Mouse (Mus musculus): ENCODE measurements around the gene Cfap36. TPM values are rescaled to one million over a fixed set of nuclear protein-coding genes. Genes with fewer than 3 reads are reported as not detected.

Gene Cfap36
- polyA plus RNA-seq, 1 experiment from 2014 or later = 26.9 TPM

- no peak overlapping the region for H3K27ac ChIP-seq (ENCODE audit: low read depth, low read length)
- ATAC-seq = no peak
Measured at GRCm38 (mm10) chr11:29209774-29210173, 37.4 kb downstream of the Cfap36 start.

GRCm38 (mm10) chr11:29203653-29204052 lies 43.6 kb downstream of the Cfap36 start:
- Histone ChIP-seq H3K27me3 (replicated peaks; ENCODE audit: control insufficient read depth, insufficient read depth, low read length) (no peaks in the 10 kb centered on the region), H3K27ac (ENCODE audit: low read depth, low read length) (no peak overlapping the region), H3K4me1 (replicated peaks; ENCODE audit: control insufficient read depth, insufficient read depth, low read length) (no peaks in the 10 kb centered on the region), H3K4me3 (ENCODE audit: low read depth, low read length) (no peak overlapping the region), H3K9ac (ENCODE audit: low read depth, low read length) (no peak overlapping the region), H3K36me3 (ENCODE audit: control insufficient read depth, insufficient read depth) (peaks cover 36% of the 10 kb centered on the region), H3K4me2 (replicated peaks; ENCODE audit: low read depth) (no peak overlapping the region), H3K9me3 (ENCODE audit: control insufficient read depth) (no peaks in the 10 kb centered on the region)
- WGBS = 80% methylated on average over 5 of the region's 5 CpGs
- no peak for ATAC-seq
- peak; percentile 34; the same call in 1 of the 2 replicates for TF ChIP-seq CTCF (IDR thresholded peaks at IDR 0.05; ENCODE audit: low read depth)

More at GRCm38 (mm10) chr11:29209774-29210173, 37.4 kb downstream of the Cfap36 start:
- no peaks in the 10 kb centered on the region for H3K4me1 ChIP-seq (replicated peaks; ENCODE audit: control insufficient read depth, insufficient read depth, low read length)
- H3K4me2 ChIP-seq (replicated peaks; ENCODE audit: low read depth) = no peak overlapping the region
- no peak overlapping the region for H3K4me3 ChIP-seq (ENCODE audit: low read depth, low read length)
- H3K36me3 ChIP-seq (ENCODE audit: control insufficient read depth, insufficient read depth) = peaks cover 34% of the 10 kb centered on the region
- TF ChIP-seq CTCF (IDR thresholded peaks at IDR 0.05; ENCODE audit: low read depth) = no peak
- WGBS = 90% methylated on average over 2 of the region's 2 CpGs
- H3K9ac ChIP-seq (ENCODE audit: low read depth, low read length) = no peak overlapping the region
- no peaks in the 10 kb centered on the region for H3K9me3 ChIP-seq (ENCODE audit: control insufficient read depth)
- H3K27me3 ChIP-seq (replicated peaks; ENCODE audit: control insufficient read depth, insufficient read depth, low read length) = no peaks in the 10 kb centered on the region

- H3K36me3 ChIP-seq (ENCODE audit: control insufficient read depth, insufficient read depth) = peaks cover 44% of the 10 kb centered on the region
- no peak overlapping the region for H3K4me2 ChIP-seq (replicated peaks; ENCODE audit: low read depth)
- 77% methylated on average over 2 of the region's 2 CpGs for WGBS
- no peaks in the 10 kb centered on the region for H3K27me3 ChIP-seq (replicated peaks; ENCODE audit: control insufficient read depth, insufficient read depth, low read length)
- H3K27ac ChIP-seq (ENCODE audit: low read depth, low read length) = no peak overlapping the region
- no peaks in the 10 kb centered on the region for H3K4me1 ChIP-seq (replicated peaks; ENCODE audit: control insufficient read depth, insufficient read depth, low read length)
- no peak for TF ChIP-seq CTCF (IDR thresholded peaks at IDR 0.05; ENCODE audit: low read depth)
- H3K4me3 ChIP-seq (ENCODE audit: low read depth, low read length) = no peak overlapping the region
- H3K9ac ChIP-seq (ENCODE audit: low read depth, low read length) = no peak overlapping the region
- no peaks in the 10 kb centered on the region for H3K9me3 ChIP-seq (ENCODE audit: control insufficient read depth)
- no peak for ATAC-seq
Measured at GRCm38 (mm10) chr11:29188981-29189380, 58.2 kb downstream of the Cfap36 start.

- Histone ChIP-seq H3K9ac (ENCODE audit: low read depth, low read length) (no peak overlapping the region), H3K4me3 (ENCODE audit: low read depth, low read length) (no peak overlapping the region), H3K9me3 (ENCODE audit: control insufficient read depth) (no peaks in the 10 kb centered on the region), H3K27me3 (replicated peaks; ENCODE audit: control insufficient read depth, insufficient read depth, low read length) (no peaks in the 10 kb centered on the region), H3K4me1 (replicated peaks; ENCODE audit: control insufficient read depth, insufficient read depth, low read length) (no peaks in the 10 kb centered on the region), H3K4me2 (replicated peaks; ENCODE audit: low read depth) (no peak overlapping the region), H3K36me3 (ENCODE audit: control insufficient read depth, insufficient read depth) (peaks cover 39% of the 10 kb centered on the region), H3K27ac (ENCODE audit: low read depth, low read length) (no peak overlapping the region)
- ATAC-seq = no peak
- 95% methylated on average over 5 of the region's 5 CpGs for WGBS
- no peak for TF ChIP-seq CTCF (IDR thresholded peaks at IDR 0.05; ENCODE audit: low read depth)
Measured at GRCm38 (mm10) chr11:29181751-29182150, 65.5 kb downstream of the Cfap36 start.

- H3K36me3 ChIP-seq (ENCODE audit: control insufficient read depth, insufficient read depth) = peaks cover 29% of the 10 kb centered on the region
- H3K4me1 ChIP-seq (replicated peaks; ENCODE audit: control insufficient read depth, insufficient read depth, low read length) = no peaks in the 10 kb centered on the region
- no peak overlapping the region for H3K4me3 ChIP-seq (ENCODE audit: low read depth, low read length)
- ATAC-seq = no peak
- H3K4me2 ChIP-seq (replicated peaks; ENCODE audit: low read depth) = no peak overlapping the region
- no peak for TF ChIP-seq CTCF (IDR thresholded peaks at IDR 0.05; ENCODE audit: low read depth)
- no peak overlapping the region for H3K9ac ChIP-seq (ENCODE audit: low read depth, low read length)
- WGBS = 85% methylated on average over 3 of the region's 3 CpGs
- H3K9me3 ChIP-seq (ENCODE audit: control insufficient read depth) = no peaks in the 10 kb centered on the region
- H3K27ac ChIP-seq (ENCODE audit: low read depth, low read length) = no peak overlapping the region
- H3K27me3 ChIP-seq (replicated peaks; ENCODE audit: control insufficient read depth, insufficient read depth, low read length) = no peaks in the 10 kb centered on the region
Measured at GRCm38 (mm10) chr11:29180657-29181056, 66.6 kb downstream of the Cfap36 start.

- WGBS = 98% methylated on average over 1 of the region's 1 CpGs
- peaks cover 16% of the 10 kb centered on the region; the same call in 1 of the 2 replicates for H3K36me3 ChIP-seq (ENCODE audit: control insufficient read depth, insufficient read depth)
- no peak overlapping the region for H3K9ac ChIP-seq (ENCODE audit: low read depth, low read length)
- no peaks in the 10 kb centered on the region for H3K9me3 ChIP-seq (ENCODE audit: control insufficient read depth)
- no peak overlapping the region for H3K4me3 ChIP-seq (ENCODE audit: low read depth, low read length)
- H3K27ac ChIP-seq (ENCODE audit: low read depth, low read length) = no peak overlapping the region
- TF ChIP-seq CTCF (IDR thresholded peaks at IDR 0.05; ENCODE audit: low read depth) = no peak
- ATAC-seq = no peak
- no peak overlapping the region for H3K4me2 ChIP-seq (replicated peaks; ENCODE audit: low read depth)
- no peaks in the 10 kb centered on the region for H3K4me1 ChIP-seq (replicated peaks; ENCODE audit: control insufficient read depth, insufficient read depth, low read length)
- no peaks in the 10 kb centered on the region for H3K27me3 ChIP-seq (replicated peaks; ENCODE audit: control insufficient read depth, insufficient read depth, low read length)
Measured at GRCm38 (mm10) chr11:29179319-29179718, 67.9 kb downstream of the Cfap36 start.
